Mouse (Mus musculus) embryonic facial prominence, embryonic 11.5 days (tissue): ENCODE measurements around the gene Tmod1. TPM values are rescaled to one million over a fixed set of nuclear protein-coding genes. Genes with fewer than 3 reads are reported as not detected.

Source experiments
- ATAC-seq: fragments of 200-750 bp; cut with Nextera tagmentation; replicated peaks from 2 replicates; pipeline ENCODE4 v1.8.0; 2017; ENCODE audit warnings: low read depth; ENCODE audit not compliant: insufficient number of reproducible peaks, low FRiP score, low TSS enrichment
- DNase-seq: peaks from one replicate; pipeline ENCODE4 v3.0.0-alpha.2; 2015; ENCODE audit warnings: low spot score
- H3K27ac ChIP-seq: fragments of 300-500 bp; sonication (generic); replicated peaks from 2 replicates; pipeline ENCODE4 v1.5.1; 2014; ENCODE audit warnings: mild to moderate bottlenecking, low read depth, low read length, control low read depth
- H3K27me3 ChIP-seq: fragments of 300-500 bp; sonication (generic); 2 replicates; pipeline ENCODE4 v1.6.1; 2014; ENCODE audit warnings: mild to moderate bottlenecking, low read length, moderate library complexity, mixed read lengths; ENCODE audit not compliant: control insufficient read depth, insufficient read depth
- H3K36me3 ChIP-seq: fragments of 300-500 bp; sonication (generic); replicated peaks from 2 replicates; pipeline ENCODE4 v1.6.1; 2014; ENCODE audit warnings: low read depth, mild to moderate bottlenecking, low read length, moderate library complexity, mixed read lengths; ENCODE audit not compliant: control insufficient read depth, insufficient read depth
- H3K4me1 ChIP-seq: fragments of 300-500 bp; sonication (generic); 2 replicates; pipeline ENCODE4 v1.6.1; 2014; ENCODE audit warnings: low read length, mixed read lengths; ENCODE audit not compliant: control insufficient read depth, insufficient read depth
- H3K4me2 ChIP-seq: fragments of 300-500 bp; sonication (generic); 2 replicates; pipeline ENCODE4 v1.6.1; 2014; ENCODE audit warnings: low read depth, mild to moderate bottlenecking, control low read depth, low read length, moderate library complexity
- H3K4me3 ChIP-seq: fragments of 300-500 bp; sonication (generic); 2 replicates; pipeline ENCODE4 v1.5.1; 2014; ENCODE audit warnings: low read depth, low read length, control low read depth
- H3K9ac ChIP-seq: fragments of 300-500 bp; sonication (generic); replicated peaks from 2 replicates; pipeline ENCODE4 v1.6.1; 2014; ENCODE audit warnings: mild to moderate bottlenecking, control low read depth, low read length
- H3K9me3 ChIP-seq: fragments of 300-500 bp; sonication (generic); replicated peaks from 2 replicates; pipeline ENCODE4 v1.6.1; 2016; ENCODE audit warnings: mild to moderate bottlenecking, low read length, inconsistent platforms, mixed read lengths; ENCODE audit not compliant: control insufficient read depth
- whole genome bisulfite sequencing: fragments of 180-500 bp; shearing (Covaris S2); extraction: QIAGEN DNeasy Blood & Tissue Kit; methylation state at CpG from one replicate; pipeline ENCODE4 v1.1.7; 2014; 5-methylcytosine and 5-hydroxymethylcytosine counted together
- polyA plus RNA-seq: library from polyadenylated mRNA; unstranded; fragments of >200 nt; fragmentation: Nextera tagmentation; extraction: Ambion mirVana; gene quantifications from 2 replicates; pipeline ENCODE4 v1.2.1, GENCODE M21; 2014

Gene Tmod1
- polyA plus RNA-seq, 1 experiment from 2014 or later = 4.8 TPM

DNA sequence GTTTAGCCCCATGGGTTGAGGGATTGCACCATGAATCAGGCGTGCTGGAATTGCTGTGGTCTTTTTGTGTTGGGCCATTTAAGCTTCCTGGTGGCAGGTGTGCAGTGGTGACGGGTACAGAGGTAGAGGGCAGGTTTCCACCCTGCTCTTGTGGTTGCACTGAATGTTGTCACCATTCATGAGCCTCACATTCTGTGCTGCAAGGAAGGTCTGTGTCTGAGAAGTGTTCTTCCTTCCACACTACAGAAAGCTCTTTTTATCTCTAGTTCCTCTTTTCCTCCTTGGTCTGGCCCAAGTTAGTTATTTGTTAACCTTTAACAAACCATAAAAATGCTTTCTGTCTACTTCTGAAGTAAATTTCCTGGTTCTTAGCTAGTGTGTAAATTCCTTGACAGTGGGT lies 125.3 kb downstream of the Tmod1 start:
- peaks cover 6% of the 10 kb centered on the region for H3K36me3 ChIP-seq
- ATAC-seq (no peak), DNase-seq (no peak)
- H3K9me3 ChIP-seq = no peaks in the 10 kb centered on the region
- no peaks in the 10 kb centered on the region for H3K4me1 ChIP-seq
- no peak overlapping the region for H3K9ac ChIP-seq
- H3K27me3 ChIP-seq = no peaks in the 10 kb centered on the region
- WGBS = 88% methylated on average over 2 of the region's 2 CpGs
- no peak overlapping the region for H3K4me3 ChIP-seq
- no peak overlapping the region for H3K4me2 ChIP-seq
- no peak overlapping the region for H3K27ac ChIP-seq

Other genes starting within 250 kb of the Tmod1 start
- 2.0 and 2.3 TPM in 2 replicates for gene Aldh1b1, start 239.9 kb upstream of the Tmod1 start, polyA plus RNA-seq
- gene Igfbpl1, start 212.0 kb upstream of the Tmod1 start, polyA plus RNA-seq = 10.0 and 13.4 TPM in 2 replicates
- gene Stra6l, start 190.3 kb upstream of the Tmod1 start, polyA plus RNA-seq = 0.13 and 0.14 TPM in 2 replicates
- gene Ccdc180, start 148.6 kb upstream of the Tmod1 start, polyA plus RNA-seq = not detected in 2 replicates
- gene Tdrd7, start 73.6 kb upstream of the Tmod1 start, polyA plus RNA-seq = 9.3 and 11.8 TPM in 2 replicates
- gene Ncbp1, start 99.7 kb downstream of the Tmod1 start, polyA plus RNA-seq = 138 and 143 TPM in 2 replicates
- gene Tstd2, start 99.8 kb downstream of the Tmod1 start, polyA plus RNA-seq = 36.6 and 36.7 TPM in 2 replicates
- gene Xpa, start 157.4 kb downstream of the Tmod1 start, polyA plus RNA-seq = 26.4 and 27.0 TPM in 2 replicates